Mouse (Mus musculus): Measurements from ENCODE around the gene Spata6.
A peak's percentile ranks its signal among the peaks of the same experiment; 100 is the strongest.

The Spata6 gene

GRCm38 (mm10) chr4:111719776-111720661 is at the start of gene Spata6:
Spata6 (plus strand) TSS chr4:111719984.
- DNase-seq (ENCODE audit: low spot score) = peak; percentile 88

- DNase-seq (ENCODE audit: low spot score) = no peak
Observed at GRCm38 (mm10) chr4:111670566-111671421, 49.0 kb upstream of the Spata6 start.

GRCm38 (mm10) chr4:111671440-111671839 is 48.3 kb upstream of the Spata6 start:
- DNase-seq (ENCODE audit: low spot score) = no peak

DNA sequence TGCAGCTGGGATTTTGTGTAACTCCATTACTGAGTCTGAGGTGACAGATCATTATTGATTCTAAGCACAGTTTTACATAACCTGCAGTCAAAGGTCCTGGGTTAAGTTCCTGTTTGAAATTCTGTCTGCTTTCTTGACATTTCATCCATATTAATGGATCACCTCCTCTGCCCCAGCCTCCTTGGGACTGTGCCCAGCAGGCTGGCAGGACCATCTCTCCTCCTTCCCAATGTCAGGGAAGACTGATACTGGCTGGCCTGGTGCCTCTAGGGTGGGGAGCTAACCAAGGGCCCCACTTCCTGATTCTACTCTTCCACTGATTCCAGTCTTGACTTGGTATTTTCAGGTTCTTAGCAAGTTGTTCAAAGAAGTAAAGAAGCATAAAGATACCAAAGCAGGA is 45.9 kb upstream of the Spata6 start:
- no peak for DNase-seq (ENCODE audit: low spot score)

DNA sequence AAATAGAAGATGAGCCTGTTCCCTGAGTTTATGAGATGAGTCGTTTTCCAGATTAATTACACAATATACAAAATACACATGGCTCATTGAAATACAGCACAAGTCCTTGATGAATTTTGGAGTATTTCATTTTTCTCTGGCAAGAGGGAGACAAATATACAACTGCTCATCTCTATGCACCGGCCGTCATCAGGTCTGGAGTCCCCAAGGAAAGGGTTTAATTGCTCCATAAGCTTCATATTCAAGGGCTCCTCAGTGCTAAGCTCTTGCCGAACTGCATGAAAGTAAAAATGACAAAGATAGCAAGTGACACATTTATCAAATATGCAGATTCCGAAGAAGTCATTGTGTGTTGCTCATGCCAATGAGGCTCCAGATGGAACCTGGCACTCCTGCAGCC is 37.9 kb upstream of the Spata6 start:
- no peak for DNase-seq (ENCODE audit: low spot score)

DNA sequence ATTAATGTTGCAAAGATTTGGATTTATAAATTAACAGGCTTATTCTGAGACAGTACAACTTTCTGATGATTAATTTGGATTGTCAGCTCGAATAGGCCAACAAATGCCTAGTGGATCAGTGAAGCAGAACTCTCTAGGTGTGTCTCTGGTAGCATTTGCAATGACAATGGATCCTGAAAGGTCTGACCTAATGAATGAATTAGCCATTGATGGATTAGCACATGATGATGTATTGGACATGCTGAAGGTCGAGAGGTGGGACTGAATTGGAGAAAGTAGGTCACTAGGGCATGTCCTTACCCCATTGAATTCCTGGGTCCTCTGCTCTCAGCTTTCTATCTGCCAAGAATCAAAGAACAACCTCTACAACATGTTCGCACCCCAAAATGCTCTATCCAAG is 37.0 kb upstream of the Spata6 start:
- DNase-seq (ENCODE audit: low spot score) = no peak

DNA sequence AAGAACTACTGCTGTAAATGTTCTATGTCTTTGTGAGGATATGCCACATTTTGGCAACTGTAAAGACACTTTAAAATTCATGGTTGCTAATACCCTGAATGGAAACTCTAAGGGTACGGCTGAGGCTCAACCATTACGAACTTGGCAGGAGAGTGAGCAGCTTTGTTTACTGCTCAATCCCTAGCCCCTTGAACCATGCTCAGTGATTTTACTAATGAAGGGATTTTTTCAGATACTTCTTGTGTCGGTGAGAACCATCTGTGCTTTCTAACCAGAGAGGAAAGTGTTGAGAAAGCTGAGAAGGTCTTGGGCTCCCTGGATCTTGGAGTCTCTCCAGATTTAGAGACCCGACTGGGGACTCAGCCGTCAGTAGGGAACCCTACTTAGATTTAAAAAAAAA is 35.9 kb upstream of the Spata6 start:
- DNase-seq (ENCODE audit: low spot score) = no peak

DNA sequence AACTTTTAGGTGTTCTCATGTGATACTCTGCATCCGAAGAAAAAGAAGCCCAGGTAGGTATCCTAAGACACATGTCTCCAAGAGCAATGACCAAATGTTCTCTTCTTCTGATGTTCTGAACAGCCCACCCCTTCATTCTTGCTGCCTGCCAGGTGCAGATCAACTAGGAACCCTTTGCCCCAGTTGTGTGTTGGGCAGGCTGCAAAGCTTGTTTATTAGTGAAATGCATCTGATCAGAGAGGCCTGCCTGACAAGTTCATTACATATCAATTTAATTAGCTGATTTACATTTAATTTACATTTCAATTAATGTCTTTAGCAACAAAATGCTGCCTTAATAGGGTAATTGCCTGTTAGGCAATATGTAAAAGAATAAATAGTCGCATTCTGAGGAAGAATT is 33.8 kb upstream of the Spata6 start:
- no peak for DNase-seq (ENCODE audit: low spot score)

DNA sequence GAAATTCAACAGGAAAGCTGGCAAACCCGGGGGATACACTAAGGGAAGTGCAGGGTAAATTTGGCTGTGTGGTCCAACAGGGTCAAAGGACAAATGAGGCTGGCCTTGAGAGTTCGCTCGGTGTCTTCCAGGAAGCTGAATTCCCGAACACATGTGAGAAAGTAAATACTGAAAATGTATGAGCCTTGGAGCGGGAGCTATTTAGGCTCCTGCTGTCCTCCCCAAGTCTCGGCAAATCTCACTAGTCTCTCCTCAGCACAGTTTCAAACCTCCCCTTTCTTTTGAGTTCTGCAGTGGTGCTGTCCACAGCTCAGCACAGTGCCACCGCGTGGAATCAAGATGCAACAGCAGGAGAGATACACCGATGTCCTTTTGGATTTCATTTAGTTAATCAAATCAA is 32.8 kb upstream of the Spata6 start:
- DNase-seq (ENCODE audit: low spot score) = peak; percentile 52

DNA sequence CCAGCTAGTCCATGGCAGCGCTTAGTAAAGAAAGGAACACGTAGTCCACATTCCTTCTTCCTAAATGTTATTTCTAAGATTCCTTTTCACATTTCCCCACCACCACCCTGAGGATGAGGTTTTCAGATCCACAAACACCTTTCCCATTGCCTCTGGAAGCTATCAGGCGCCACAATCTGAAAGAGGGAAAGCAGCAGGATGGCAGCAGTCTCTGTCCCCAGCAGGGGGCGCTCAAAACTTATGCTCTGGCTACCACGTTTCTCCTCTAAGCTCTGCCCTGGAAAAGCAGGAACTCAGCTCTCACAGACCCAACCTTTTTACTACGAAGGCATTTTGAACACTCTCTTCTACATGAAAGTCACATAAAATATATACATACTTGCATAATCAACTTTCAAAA is 32.2 kb upstream of the Spata6 start:
- peak; percentile 83 for DNase-seq (ENCODE audit: low spot score)

- DNase-seq (ENCODE audit: low spot score) = no peak
Observed at GRCm38 (mm10) chr4:111691057-111691543, 28.7 kb upstream of the Spata6 start.

- no peak for DNase-seq (ENCODE audit: low spot score)
Observed at GRCm38 (mm10) chr4:111701381-111701780, 18.4 kb upstream of the Spata6 start.

DNA sequence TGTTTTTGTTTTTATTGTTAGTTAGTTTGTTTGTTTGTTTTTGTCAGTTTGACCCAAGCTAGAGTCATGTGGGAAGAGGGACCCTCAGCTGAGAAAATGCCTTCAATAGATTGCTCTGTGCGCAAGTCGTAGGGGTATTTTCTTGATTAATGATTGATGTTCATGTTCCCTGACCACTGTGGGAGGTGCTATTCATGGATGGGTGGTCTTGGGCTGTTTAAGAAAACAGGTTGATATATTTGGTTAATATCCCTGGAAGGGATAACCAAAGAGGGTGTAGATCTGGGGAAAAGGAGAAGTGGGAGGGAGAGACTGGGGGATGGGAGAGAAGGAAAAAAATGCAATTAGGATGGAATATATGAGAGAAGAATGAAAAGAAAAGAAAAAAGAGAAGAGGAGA is 15.7 kb upstream of the Spata6 start:
- DNase-seq (ENCODE audit: low spot score) = no peak

DNA sequence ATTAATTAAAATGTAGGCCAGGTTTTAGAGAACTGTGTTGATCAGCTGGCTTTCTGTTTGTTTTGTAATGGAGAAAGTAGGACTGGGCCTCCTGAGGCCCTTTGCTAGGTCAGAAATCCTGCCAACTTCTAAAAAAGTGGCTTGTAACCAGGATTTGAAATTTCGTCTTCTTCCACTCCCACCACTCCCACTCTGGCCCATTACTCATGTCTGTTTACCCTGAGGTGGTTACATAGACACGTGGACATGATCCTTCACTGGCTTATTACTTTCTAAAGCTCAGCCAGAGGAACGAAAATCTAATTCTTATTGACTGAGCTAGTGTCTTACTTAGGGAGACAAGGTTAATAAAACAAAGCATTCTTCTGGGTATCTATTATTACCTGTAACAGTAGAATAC is 14.8 kb upstream of the Spata6 start:
- DNase-seq (ENCODE audit: low spot score) = peak; percentile 6

GRCm38 (mm10) chr4:111719296-111719695 is 488 bp upstream of the Spata6 start:
- DNase-seq (ENCODE audit: low spot score) = no peak

DNA sequence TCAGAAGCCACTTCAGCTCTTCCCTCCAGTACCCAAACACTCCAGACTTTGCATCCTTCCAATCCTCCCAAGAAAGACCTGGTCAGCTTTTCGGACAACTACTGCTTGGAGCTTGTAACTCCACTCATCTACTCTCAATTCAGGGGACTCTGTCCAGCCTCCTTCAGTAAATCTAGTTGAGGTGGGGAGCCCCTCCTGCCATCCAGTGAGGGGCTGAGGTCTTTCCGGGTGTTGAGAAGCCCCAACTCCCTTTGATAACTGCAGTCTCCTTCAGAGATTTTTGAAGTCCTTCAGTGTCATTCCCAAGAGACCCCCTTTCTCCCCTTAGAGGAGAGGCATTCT is 849 bp downstream of the Spata6 start:
- DNase-seq (ENCODE audit: low spot score) = no peak

DNA sequence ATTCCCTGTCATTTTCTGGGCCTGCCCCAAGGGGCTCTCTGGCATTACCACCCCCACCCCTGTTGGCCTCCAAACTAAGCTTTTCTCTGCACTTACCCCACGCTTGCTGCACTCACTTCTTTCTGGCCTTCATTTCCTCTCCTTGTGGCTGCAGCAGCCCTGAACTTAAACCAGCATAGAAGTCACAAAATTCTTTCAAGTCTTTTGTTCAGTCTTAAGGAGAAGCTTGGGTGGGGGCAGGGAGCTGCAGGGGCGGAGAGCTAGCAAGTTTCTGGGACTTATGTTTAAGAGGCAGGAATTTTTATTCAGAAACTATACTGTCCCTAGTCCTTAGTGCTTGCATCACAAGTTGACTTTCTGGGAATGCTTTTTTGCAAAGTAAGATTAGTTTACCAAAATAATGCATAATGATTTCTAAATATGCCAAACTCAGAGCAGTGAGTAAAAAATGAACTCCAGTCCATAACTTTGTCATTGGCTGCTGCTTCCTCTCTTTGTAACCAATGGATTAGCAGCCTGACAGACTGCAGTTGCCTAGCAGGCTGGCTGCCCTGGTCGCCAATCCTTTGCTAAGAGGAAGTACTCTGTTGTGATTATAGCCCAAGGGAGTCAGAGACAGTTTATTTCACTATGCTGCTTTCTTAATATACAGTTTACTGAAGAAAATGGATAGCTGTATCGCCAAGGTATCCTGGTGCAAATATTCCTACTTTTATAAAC is 1.5 kb downstream of the Spata6 start:
- peak; percentile 59 for DNase-seq (ENCODE audit: low spot score)

- DNase-seq (ENCODE audit: low spot score) = no peak
Observed at GRCm38 (mm10) chr4:111737551-111737950, 17.8 kb downstream of the Spata6 start.

- no peak for DNase-seq (ENCODE audit: low spot score)
Observed at GRCm38 (mm10) chr4:111780533-111780932, 60.7 kb downstream of the Spata6 start.

- DNase-seq (ENCODE audit: low spot score) = no peak
Observed at GRCm38 (mm10) chr4:111799892-111800291, 80.1 kb downstream of the Spata6 start.

DNA sequence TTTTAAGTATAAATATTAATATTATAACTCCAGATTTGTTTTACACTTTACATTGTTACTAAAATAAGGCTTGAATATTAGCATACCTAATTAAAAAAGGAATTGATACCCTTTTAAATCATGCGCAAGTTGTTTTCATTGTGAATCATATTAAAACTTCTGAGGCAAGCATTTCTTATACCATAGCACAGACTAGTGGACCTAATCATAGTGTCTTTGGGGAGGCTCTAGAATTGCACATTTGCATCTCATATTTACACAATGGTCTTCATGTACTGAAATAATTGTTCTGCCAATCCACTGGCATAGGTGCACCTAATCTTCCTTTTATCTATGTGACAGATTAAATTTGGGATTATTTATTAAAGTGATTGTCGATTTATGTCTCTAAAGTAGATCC is 83.4 kb downstream of the Spata6 start:
- no peak for DNase-seq (ENCODE audit: low spot score)

GRCm38 (mm10) chr4:111817478-111817877 is 97.7 kb downstream of the Spata6 start:
- no peak for DNase-seq (ENCODE audit: low spot score)

Measured in adipocyte (in vitro differentiated cells).